Comparison of ENCODE assay signal across 24 mouse cellular contexts in the genomic region with DNA sequence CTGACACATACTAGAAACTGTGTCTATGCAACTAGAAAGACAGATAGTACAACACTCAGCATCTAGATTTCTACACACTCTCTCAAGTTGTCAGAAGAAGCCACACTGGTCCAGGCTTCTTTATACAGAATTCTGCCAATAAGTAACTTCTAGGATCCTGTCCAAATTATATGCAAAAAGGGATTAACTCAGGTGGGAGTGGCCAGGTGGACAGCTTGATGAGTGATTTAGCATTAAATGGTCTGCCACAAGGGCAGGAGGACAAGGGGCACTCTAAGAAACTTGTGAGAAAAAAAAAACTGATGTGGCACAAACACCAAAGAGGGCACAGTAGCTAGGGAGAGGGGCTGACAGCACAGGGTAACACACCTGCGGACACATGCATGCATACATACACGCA.
DNase-seq lines count a peak whose midpoint lies in the region; ATAC-seq and TF ChIP-seq lines count a peak whose summit lies in the region.
"Had no signal": no experiment of that assay in that cellular context is flagged by ENCODE, and none has a peak within 500 bp of the region (broad histone marks: within the 10 kb centered on the region; RNA-seq: fewer than 3 reads in every experiment).

No protein-coding gene starts in this region.

- no peak for TF ChIP-seq CTCF in embryonic fibroblast, embryonic 13.5 days (IDR thresholded peaks at IDR 0.05; ENCODE audit: borderline replicate concordance, insufficient read depth, low read length)

- no peak for TF ChIP-seq POLR2A in embryonic fibroblast, embryonic 13.5 days (IDR thresholded peaks at IDR 0.05; ENCODE audit: low read depth, low read length)

- peaks cover 12% of the 10 kb centered on the region for H3K4me1 ChIP-seq in embryonic fibroblast, embryonic 13.5 days (ENCODE audit: control insufficient read depth, insufficient read depth, low read length)
- H3K4me1 ChIP-seq: heart, embryonic 12.5 days; heart, embryonic 15.5 days had no signal

- peak; percentile 43 for DNase-seq in kidney, adult 11 months
- no peak for DNase-seq in kidney, postnatal 4 days
- DNase-seq in kidney, adult 9 months = peak; percentile 76
- no peak for DNase-seq in kidney, adult 18-20 months
- DNase-seq: adrenal gland, postnatal 10 days; adrenal gland, postnatal 36 days; cerebellum, adult 18-20 months; cerebellum, adult 9-10 months; cerebellum, postnatal 14 days; forebrain, postnatal 0 days; gastrocnemius, adult 2 months; gastrocnemius, postnatal 14 days; heart, adult 18-20 months; heart, postnatal 10 days; heart, postnatal 36 days had no signal

- H3K27ac ChIP-seq in embryonic fibroblast, embryonic 13.5 days (ENCODE audit: insufficient read depth, low read length) = peak overlapping the region; percentile 48; the same call in 1 of the 2 replicates
- H3K27ac ChIP-seq: gastrocnemius, adult 2 months; heart, embryonic 15.5 days; hindbrain, embryonic 10.5 days; hindbrain, embryonic 13.5 days had no signal

- ATAC-seq in granulocyte monocyte progenitor cell, adult 5-6 weeks (replicated peaks; ENCODE audit: poor library complexity, severe bottlenecking) = no peak
- ATAC-seq: forebrain, embryonic 14.5 days; forebrain, postnatal 0 days; hindbrain, embryonic 16.5 days; Patski had no signal

- no peak overlapping the region for H3K4me3 ChIP-seq in embryonic fibroblast, embryonic 13.5 days (ENCODE audit: insufficient read depth, low read length)
- H3K4me3 ChIP-seq: gastrocnemius, adult 2 months; heart, embryonic 12.5 days; heart, embryonic 15.5 days; hindbrain, embryonic 10.5 days; hindbrain, embryonic 13.5 days had no signal

Comparison
In these comparisons a context has a peak if more than half of its experiments do, and no peak if none do; other contexts are left out.
1. DNase-seq: peak in kidney, adult 11 months (single experiment) and kidney, adult 9 months (single experiment); none in kidney, postnatal 4 days (0 of 2) and kidney, adult 18-20 months (single experiment).